Mouse (Mus musculus): ENCODE measurements around the gene Defb21. TPM values are rescaled to one million over a fixed set of nuclear protein-coding genes. Genes with fewer than 3 reads are reported as not detected.

Gene Defb21
- polyA plus RNA-seq, 2 experiments from 2014 or later = not detected

GRCm38 (mm10) chr2:152607746-152608145, 35.2 kb downstream of the Defb21 start:
- ATAC-seq = no peak

- ATAC-seq = no peak
Measured at GRCm38 (mm10) chr2:152608719-152609118, 36.2 kb downstream of the Defb21 start.

GRCm38 (mm10) chr2:152612193-152612592, 39.6 kb downstream of the Defb21 start:
- ATAC-seq = no peak

GRCm38 (mm10) chr2:152615563-152615962, 43.0 kb downstream of the Defb21 start:
- ATAC-seq = peak; percentile 58

GRCm38 (mm10) chr2:152616470-152616869, 43.9 kb downstream of the Defb21 start:
- ATAC-seq = no peak

- no peak for ATAC-seq
Measured at GRCm38 (mm10) chr2:152617374-152617773, 44.8 kb downstream of the Defb21 start.

- no peak for ATAC-seq
Measured at GRCm38 (mm10) chr2:152620367-152621134, 48.0 kb downstream of the Defb21 start.

- no peak for ATAC-seq
Measured at GRCm38 (mm10) chr2:152622151-152622550, 49.6 kb downstream of the Defb21 start.

- ATAC-seq = no peak
Measured at GRCm38 (mm10) chr2:152622953-152623352, 50.4 kb downstream of the Defb21 start, which contains the start of gene Defb25. TSS of gene Defb25 (minus strand) at chr2:152623053.

Other genes starting within 250 kb of the Defb21 start
- gene Rbck1, start 240.1 kb upstream of the Defb21 start, polyA plus RNA-seq (2017; shearing (Covaris generic)) = 10 to 100 TPM; 53.4 to 74.3 TPM
- 1 to 10 TPM; 2.4 to 5.1 TPM for gene Trib3, start 228.7 kb upstream of the Defb21 start, polyA plus RNA-seq (2017; shearing (Covaris generic))
- not detected for gene Nrsn2, start 196.1 kb upstream of the Defb21 start, polyA plus RNA-seq (2017; shearing (Covaris generic))
- gene Sox12, start 174.7 kb upstream of the Defb21 start, polyA plus RNA-seq (2017; shearing (Covaris generic)) = under 1 TPM; 0.32 to 0.73 TPM
- under 1 TPM; 0.57 to 0.75 TPM for gene Zcchc3, start 157.7 kb upstream of the Defb21 start, polyA plus RNA-seq (2017; shearing (Covaris generic))
- gene 6820408C15Rik, start 157.2 kb upstream of the Defb21 start, polyA plus RNA-seq (2017; shearing (Covaris generic)) = not detected
- not detected for gene Defb23, start 108.1 kb upstream of the Defb21 start, polyA plus RNA-seq (2017; shearing (Covaris generic))
- not detected for gene Defb20, start 95.7 kb upstream of the Defb21 start, polyA plus RNA-seq (2017; shearing (Covaris generic))
- not detected for gene Defb22, start 82.6 kb upstream of the Defb21 start, polyA plus RNA-seq (2017; shearing (Covaris generic))
- not detected for gene Defb26, start 61.1 kb upstream of the Defb21 start, polyA plus RNA-seq (2017; shearing (Covaris generic))
- gene Defb28, start 54.5 kb upstream of the Defb21 start, polyA plus RNA-seq (2017; shearing (Covaris generic)) = not detected
- not detected for gene Defb29, start 32.6 kb upstream of the Defb21 start, polyA plus RNA-seq (2017; shearing (Covaris generic))
- not detected for gene Gm17416, start 3.4 kb upstream of the Defb21 start, polyA plus RNA-seq (2017; shearing (Covaris generic))
- not detected for gene Defb19, start 7.6 kb downstream of the Defb21 start, polyA plus RNA-seq (2017; shearing (Covaris generic))
- gene Defb45, start 26.7 kb downstream of the Defb21 start, polyA plus RNA-seq (2017; shearing (Covaris generic)) = not detected
- gene Defb36, start 31.6 kb downstream of the Defb21 start, polyA plus RNA-seq (2017; shearing (Covaris generic)) = not detected
- gene Defb25, start 50.3 kb downstream of the Defb21 start, polyA plus RNA-seq (2017; shearing (Covaris generic)) = not detected
- not detected for gene Rem1, start 54.2 kb downstream of the Defb21 start, polyA plus RNA-seq (2017; shearing (Covaris generic))
- gene H13, start 96.7 kb downstream of the Defb21 start, polyA plus RNA-seq (2017; shearing (Covaris generic)) = 10 to 100 TPM; 76.1 to 76.2 TPM
- 1 to 10 TPM; 3.7 to 3.9 TPM for gene Mcts2, start 114.3 kb downstream of the Defb21 start, polyA plus RNA-seq (2017; shearing (Covaris generic))
- under 1 TPM; 0.75 to 0.82 TPM for gene Id1, start 163.5 kb downstream of the Defb21 start, polyA plus RNA-seq (2017; shearing (Covaris generic))
- under 1 TPM in 1 of 2 experiments, not detected in 1; 0.46 TPM for gene Cox4i2, start 181.4 kb downstream of the Defb21 start, polyA plus RNA-seq (2017; shearing (Covaris generic))

Data from CD4-positive, CD25-positive, alpha-beta regulatory T cell, adult 4 months (primary cell).